Mouse (Mus musculus): ENCODE data around the gene Map6. TPM values are rescaled to one million over a fixed set of nuclear protein-coding genes. Genes with fewer than 3 reads are reported as not detected.

The Map6 gene
- polyA plus RNA-seq, 1 experiment from 2014 or later: 0.07 TPM

DNA sequence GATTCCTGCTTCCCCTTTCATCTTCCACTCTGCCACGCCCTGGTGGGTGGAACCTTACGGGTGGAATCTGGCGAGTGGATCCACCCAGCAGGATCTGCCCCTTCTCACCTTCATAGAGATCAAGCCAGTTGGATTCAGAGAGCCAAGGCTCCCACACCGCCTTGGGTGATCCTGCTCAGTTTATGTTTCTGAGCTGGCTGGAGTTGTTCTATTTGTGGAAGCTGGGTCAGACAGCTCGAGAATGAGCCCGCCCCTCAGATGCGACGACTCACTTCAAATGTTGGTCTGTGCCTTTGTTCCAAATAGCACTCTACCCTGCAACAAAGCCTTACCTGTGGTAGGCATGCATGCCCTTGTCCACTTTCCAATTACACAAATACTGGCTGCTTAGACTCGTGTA, 4.4 kb downstream of the Map6 start:
- H3K27me3 ChIP-seq (ENCODE audit: control insufficient read depth, insufficient read depth, low read depth, low read length): peaks cover 58% of the 10 kb centered on the region
- H3K4me1 ChIP-seq (ENCODE audit: control insufficient read depth, low read depth, low read length): no peaks in the 10 kb centered on the region; the same call in none of the 2 replicates
- no peak for ATAC-seq (ENCODE audit: low read depth)
- no peak overlapping the region for H3K9ac ChIP-seq (ENCODE audit: low read depth, low read length)
- no peak overlapping the region for H3K4me2 ChIP-seq (ENCODE audit: low read depth, low read length)
- H3K27ac ChIP-seq (ENCODE audit: low read length): no peak overlapping the region
- 37% methylated on average over 9 of the region's 9 CpGs for WGBS (ENCODE audit: insufficient replicate concordance)
- H3K4me3 ChIP-seq (ENCODE audit: low read depth, low read length): no peak overlapping the region
- H3K36me3 ChIP-seq (ENCODE audit: control insufficient read depth, insufficient read depth): no peaks in the 10 kb centered on the region
- H3K9me3 ChIP-seq (replicated peaks; ENCODE audit: control insufficient read depth, low read length): no peaks in the 10 kb centered on the region

DNA sequence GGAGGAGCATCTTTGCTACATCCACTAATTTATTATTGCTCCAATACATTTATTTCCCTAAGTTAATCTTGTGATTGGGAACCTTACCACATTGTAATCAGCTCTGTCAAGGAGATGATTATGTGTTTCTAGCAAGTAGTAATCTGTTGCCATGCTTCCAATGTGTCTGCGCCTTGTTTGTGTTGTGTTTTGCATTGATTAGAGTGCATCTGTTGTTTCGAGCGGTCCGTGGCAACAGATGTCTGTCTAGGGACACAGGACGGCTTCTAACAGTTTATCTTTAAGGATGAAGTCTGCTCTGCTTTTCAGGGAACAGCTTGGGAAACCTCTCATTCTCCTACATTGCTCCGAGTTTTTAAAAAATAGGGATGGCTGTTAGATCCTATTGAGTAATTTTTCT, 7.9 kb downstream of the Map6 start:
- H3K4me1 ChIP-seq (ENCODE audit: control insufficient read depth, low read depth, low read length): no peaks in the 10 kb centered on the region
- H3K4me2 ChIP-seq (ENCODE audit: low read depth, low read length): no peak overlapping the region
- no peak overlapping the region for H3K27ac ChIP-seq (ENCODE audit: low read length)
- WGBS (ENCODE audit: insufficient replicate concordance): 45% methylated on average over 6 of the region's 6 CpGs
- H3K36me3 ChIP-seq (ENCODE audit: control insufficient read depth, insufficient read depth): no peaks in the 10 kb centered on the region
- no peak overlapping the region for H3K4me3 ChIP-seq (ENCODE audit: low read depth, low read length)
- H3K9me3 ChIP-seq (replicated peaks; ENCODE audit: control insufficient read depth, low read length): no peaks in the 10 kb centered on the region
- H3K9ac ChIP-seq (ENCODE audit: low read depth, low read length): no peak overlapping the region
- peaks cover 23% of the 10 kb centered on the region for H3K27me3 ChIP-seq (ENCODE audit: control insufficient read depth, insufficient read depth, low read depth, low read length)
- no peak for ATAC-seq (ENCODE audit: low read depth)

DNA sequence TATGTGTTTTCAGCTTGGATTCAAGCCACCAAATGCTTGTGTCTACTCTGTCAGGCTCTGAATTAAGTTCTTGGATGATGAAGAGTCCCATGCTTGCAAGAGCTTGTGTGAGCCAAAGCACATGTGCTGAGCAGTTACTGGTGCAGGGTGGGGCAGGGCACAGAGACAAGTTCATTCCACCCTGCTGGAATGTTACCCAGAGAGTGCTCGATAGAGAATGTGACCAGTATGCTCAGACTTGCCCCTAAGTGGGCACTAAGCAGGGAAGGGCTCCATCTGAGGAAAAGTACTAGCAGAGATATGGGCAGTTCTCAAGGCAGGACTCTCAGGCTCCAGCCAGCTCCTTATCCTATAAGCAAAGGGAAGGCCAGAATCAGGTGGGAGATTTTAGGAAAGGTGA, 9.4 kb downstream of the Map6 start:
- H3K4me3 ChIP-seq (ENCODE audit: low read depth, low read length): no peak overlapping the region
- no peak overlapping the region for H3K9ac ChIP-seq (ENCODE audit: low read depth, low read length)
- H3K36me3 ChIP-seq (ENCODE audit: control insufficient read depth, insufficient read depth): no peaks in the 10 kb centered on the region
- H3K4me1 ChIP-seq (ENCODE audit: control insufficient read depth, low read depth, low read length): no peaks in the 10 kb centered on the region
- H3K4me2 ChIP-seq (ENCODE audit: low read depth, low read length): no peak overlapping the region
- WGBS (ENCODE audit: insufficient replicate concordance): 38% methylated on average over 1 of the region's 1 CpGs
- no peaks in the 10 kb centered on the region for H3K9me3 ChIP-seq (replicated peaks; ENCODE audit: control insufficient read depth, low read length)
- H3K27ac ChIP-seq (ENCODE audit: low read length): no peak overlapping the region
- peaks cover 11% of the 10 kb centered on the region for H3K27me3 ChIP-seq (ENCODE audit: control insufficient read depth, insufficient read depth, low read depth, low read length)
- no peak for ATAC-seq (ENCODE audit: low read depth)

GRCm38 (mm10) chr7:99278309-99278708, 11.1 kb downstream of the Map6 start:
- H3K36me3 ChIP-seq (ENCODE audit: control insufficient read depth, insufficient read depth): no peaks in the 10 kb centered on the region
- H3K9me3 ChIP-seq (replicated peaks; ENCODE audit: control insufficient read depth, low read length): no peaks in the 10 kb centered on the region
- WGBS (ENCODE audit: insufficient replicate concordance): 60% methylated on average over 8 of the region's 8 CpGs
- H3K4me3 ChIP-seq (ENCODE audit: low read depth, low read length): no peak overlapping the region
- peaks cover 8% of the 10 kb centered on the region for H3K27me3 ChIP-seq (ENCODE audit: control insufficient read depth, insufficient read depth, low read depth, low read length)
- no peak overlapping the region for H3K4me2 ChIP-seq (ENCODE audit: low read depth, low read length)
- no peaks in the 10 kb centered on the region for H3K4me1 ChIP-seq (ENCODE audit: control insufficient read depth, low read depth, low read length)
- no peak overlapping the region for H3K9ac ChIP-seq (ENCODE audit: low read depth, low read length)
- ATAC-seq (ENCODE audit: low read depth): no peak
- H3K27ac ChIP-seq (ENCODE audit: low read length): no peak overlapping the region

DNA sequence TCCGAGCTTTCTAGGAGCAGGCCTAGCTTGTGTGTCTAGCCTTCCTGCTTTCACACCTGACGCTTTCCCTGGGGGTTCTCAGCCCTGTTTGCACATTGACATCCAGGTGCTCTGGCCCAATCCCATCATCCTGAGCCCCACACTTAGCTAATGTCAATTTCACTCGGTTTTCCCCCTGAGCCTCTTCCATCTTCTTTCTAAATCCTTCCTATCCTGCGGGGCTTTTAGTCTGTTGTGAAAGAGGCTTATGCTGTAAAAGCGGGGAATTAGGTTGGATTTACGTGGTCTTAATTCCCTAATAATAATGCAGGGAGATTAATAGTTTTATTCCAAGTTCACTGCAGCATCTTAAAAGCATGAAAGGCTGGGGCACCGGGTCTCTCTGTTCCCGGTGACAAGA, 12.3 kb downstream of the Map6 start:
- Histone ChIP-seq H3K4me3 (ENCODE audit: low read depth, low read length) (no peak overlapping the region), H3K9ac (ENCODE audit: low read depth, low read length) (no peak overlapping the region), H3K27me3 (ENCODE audit: control insufficient read depth, insufficient read depth, low read depth, low read length) (peaks cover 2% of the 10 kb centered on the region; the same call in 1 of the 2 replicates), H3K4me2 (ENCODE audit: low read depth, low read length) (no peak overlapping the region), H3K27ac (ENCODE audit: low read length) (no peak overlapping the region), H3K9me3 (replicated peaks; ENCODE audit: control insufficient read depth, low read length) (no peaks in the 10 kb centered on the region), H3K36me3 (ENCODE audit: control insufficient read depth, insufficient read depth) (no peaks in the 10 kb centered on the region), H3K4me1 (ENCODE audit: control insufficient read depth, low read depth, low read length) (no peaks in the 10 kb centered on the region)
- no peak for ATAC-seq (ENCODE audit: low read depth)
- 60% methylated on average over 8 of the region's 8 CpGs for WGBS (ENCODE audit: insufficient replicate concordance)

DNA sequence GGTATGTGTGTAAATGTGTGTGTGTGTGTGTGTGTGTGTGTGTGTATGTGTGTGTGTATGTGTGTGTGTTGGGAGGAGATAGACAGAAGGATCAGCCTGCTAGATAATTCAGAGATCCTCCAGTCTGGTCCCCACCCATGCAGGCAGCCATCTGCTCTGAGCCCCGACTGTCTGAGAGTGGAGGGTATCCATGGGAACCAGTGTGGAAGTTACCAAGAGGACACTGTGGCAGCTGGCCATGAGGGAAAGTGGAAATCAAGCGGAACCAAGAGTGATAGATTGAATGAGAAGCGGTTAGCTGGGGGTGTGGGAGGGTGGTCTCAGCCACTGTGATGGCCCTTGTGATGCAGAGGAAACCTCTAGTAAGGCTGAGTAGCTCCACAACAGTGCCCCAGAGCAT, 20.0 kb downstream of the Map6 start:
- Histone ChIP-seq H3K9ac (ENCODE audit: low read depth, low read length) (no peak overlapping the region), H3K27me3 (ENCODE audit: control insufficient read depth, insufficient read depth, low read depth, low read length) (no peaks in the 10 kb centered on the region; the same call in 1 of the 2 replicates), H3K9me3 (replicated peaks; ENCODE audit: control insufficient read depth, low read length) (no peaks in the 10 kb centered on the region), H3K4me3 (ENCODE audit: low read depth, low read length) (no peak overlapping the region), H3K4me2 (ENCODE audit: low read depth, low read length) (no peak overlapping the region), H3K36me3 (ENCODE audit: control insufficient read depth, insufficient read depth) (no peaks in the 10 kb centered on the region), H3K4me1 (ENCODE audit: control insufficient read depth, low read depth, low read length) (no peaks in the 10 kb centered on the region), H3K27ac (ENCODE audit: low read length) (no peak overlapping the region)
- WGBS (ENCODE audit: insufficient replicate concordance): 61% methylated on average over 3 of the region's 3 CpGs
- no peak for ATAC-seq (ENCODE audit: low read depth)

DNA sequence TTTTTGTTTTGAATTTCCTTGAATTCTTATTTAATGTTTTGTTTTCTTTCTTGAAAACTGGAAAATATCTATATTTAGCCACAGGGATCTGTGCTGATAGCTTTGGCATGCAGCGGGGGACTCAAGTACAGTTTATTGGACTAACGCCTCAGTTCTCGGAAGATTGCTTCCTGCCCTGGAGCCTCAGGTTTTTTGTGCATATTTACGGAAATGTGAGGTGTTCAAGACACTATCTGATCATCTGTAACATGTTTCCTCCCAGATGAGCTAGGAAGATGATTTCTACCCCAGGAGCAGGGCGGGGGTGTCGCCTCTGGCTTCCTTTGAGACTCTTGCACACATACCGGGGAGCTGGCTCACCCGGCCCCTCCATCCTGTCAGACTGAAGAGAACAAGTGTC, 22.8 kb downstream of the Map6 start:
- H3K9me3 ChIP-seq (replicated peaks; ENCODE audit: control insufficient read depth, low read length): no peaks in the 10 kb centered on the region
- ATAC-seq (ENCODE audit: low read depth): no peak
- H3K27me3 ChIP-seq (ENCODE audit: control insufficient read depth, insufficient read depth, low read depth, low read length): no peaks in the 10 kb centered on the region; the same call in 1 of the 2 replicates
- no peak overlapping the region for H3K9ac ChIP-seq (ENCODE audit: low read depth, low read length)
- no peak overlapping the region for H3K4me2 ChIP-seq (ENCODE audit: low read depth, low read length)
- WGBS (ENCODE audit: insufficient replicate concordance): 38% methylated on average over 8 of the region's 8 CpGs
- H3K27ac ChIP-seq (ENCODE audit: low read length): no peak overlapping the region
- no peaks in the 10 kb centered on the region for H3K4me1 ChIP-seq (ENCODE audit: control insufficient read depth, low read depth, low read length)
- no peaks in the 10 kb centered on the region for H3K36me3 ChIP-seq (ENCODE audit: control insufficient read depth, insufficient read depth)
- H3K4me3 ChIP-seq (ENCODE audit: low read depth, low read length): no peak overlapping the region

DNA sequence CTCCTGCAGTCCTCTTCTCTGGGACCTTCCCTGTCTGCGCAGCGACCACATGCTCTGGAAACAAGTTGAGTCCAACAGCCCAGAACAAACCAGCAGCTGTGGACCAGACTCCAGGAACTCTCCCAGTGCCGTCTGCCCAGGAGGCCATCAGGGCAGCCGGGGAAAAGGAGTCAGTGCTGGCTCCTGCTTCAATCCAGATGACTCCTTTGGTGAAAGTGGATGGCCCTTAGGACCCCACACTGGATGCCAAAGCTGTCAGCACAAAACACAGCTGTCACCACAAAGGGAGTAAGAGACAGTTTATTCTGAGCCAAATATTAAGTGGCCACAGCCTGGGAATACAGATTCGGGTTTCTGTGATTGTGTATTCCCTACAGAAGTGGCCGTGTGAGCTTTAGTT, 23.7 kb downstream of the Map6 start:
- no peak overlapping the region for H3K27ac ChIP-seq (ENCODE audit: low read length)

GRCm38 (mm10) chr7:99294198-99294780, 27.0 kb downstream of the Map6 start:
- no peak overlapping the region for H3K9ac ChIP-seq (ENCODE audit: low read depth, low read length)
- no peak overlapping the region for H3K4me3 ChIP-seq (ENCODE audit: low read depth, low read length)
- H3K4me1 ChIP-seq (ENCODE audit: control insufficient read depth, low read depth, low read length): no peaks in the 10 kb centered on the region
- no peaks in the 10 kb centered on the region for H3K9me3 ChIP-seq (replicated peaks; ENCODE audit: control insufficient read depth, low read length)
- H3K27me3 ChIP-seq (ENCODE audit: control insufficient read depth, insufficient read depth, low read depth, low read length): no peaks in the 10 kb centered on the region; the same call in 1 of the 2 replicates
- H3K27ac ChIP-seq (ENCODE audit: low read length): no peak overlapping the region
- H3K36me3 ChIP-seq (ENCODE audit: control insufficient read depth, insufficient read depth): no peaks in the 10 kb centered on the region
- 58% methylated on average over 2 of the region's 2 CpGs for WGBS (ENCODE audit: insufficient replicate concordance)
- H3K4me2 ChIP-seq (ENCODE audit: low read depth, low read length): no peak overlapping the region
- ATAC-seq (ENCODE audit: low read depth): no peak

More for the DNA sequence above, 23.7 kb downstream of the Map6 start:
- Histone ChIP-seq H3K9me3 (replicated peaks; ENCODE audit: control insufficient read depth, low read length) (no peaks in the 10 kb centered on the region), H3K9ac (ENCODE audit: low read depth, low read length) (no peak overlapping the region), H3K27me3 (ENCODE audit: control insufficient read depth, insufficient read depth, low read depth, low read length) (no peaks in the 10 kb centered on the region; the same call in 1 of the 2 replicates), H3K36me3 (ENCODE audit: control insufficient read depth, insufficient read depth) (no peaks in the 10 kb centered on the region), H3K4me1 (ENCODE audit: control insufficient read depth, low read depth, low read length) (no peaks in the 10 kb centered on the region), H3K4me3 (ENCODE audit: low read depth, low read length) (no peak overlapping the region), H3K4me2 (ENCODE audit: low read depth, low read length) (no peak overlapping the region)
- 51% methylated on average over 6 of the region's 6 CpGs for WGBS (ENCODE audit: insufficient replicate concordance)
- ATAC-seq (ENCODE audit: low read depth): no peak
